Mouse (Mus musculus): ENCODE data around the gene Ptch2.

The Ptch2 gene

DNA sequence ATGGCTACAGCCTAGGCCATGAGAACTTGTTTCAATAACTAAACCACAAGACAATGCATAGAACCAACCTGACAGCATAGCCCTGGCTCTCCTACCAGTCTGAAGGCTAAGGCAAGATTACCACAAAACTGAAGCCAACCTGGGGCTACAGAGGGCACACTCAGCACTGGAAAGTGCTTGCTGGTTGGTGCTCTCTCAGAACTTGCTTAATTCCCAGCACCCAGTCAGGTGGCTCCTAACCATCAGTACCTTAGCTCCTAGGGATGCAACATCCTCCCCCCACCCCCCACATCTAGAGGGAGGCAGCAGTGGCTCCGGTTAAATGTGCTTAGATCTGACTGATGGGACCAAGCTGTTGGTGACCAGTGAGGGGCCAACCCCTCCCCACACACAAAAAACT lies 55.5 kb downstream of the Ptch2 start:
- no peak for DNase-seq (ENCODE audit: low spot score in 2 of 2)

DNA sequence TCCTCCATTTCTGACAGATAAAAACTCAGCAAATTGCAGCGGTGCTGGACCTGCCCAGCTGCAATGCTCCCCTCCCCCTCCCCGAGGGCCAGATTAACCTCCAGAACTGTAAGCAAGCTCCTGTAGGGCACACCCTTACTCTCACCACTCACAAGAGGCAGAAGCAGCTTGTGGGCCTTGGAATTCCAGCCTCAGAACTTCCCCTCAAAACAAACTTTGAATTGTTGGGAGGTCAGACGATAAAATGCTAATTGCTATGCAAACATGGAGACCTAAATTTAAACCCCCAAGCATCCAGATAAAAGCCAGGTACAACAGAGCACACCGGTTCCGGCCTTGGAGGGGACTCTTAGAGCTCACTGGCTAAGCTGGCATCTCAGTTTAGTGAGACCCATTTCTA lies 56.8 kb downstream of the Ptch2 start:
- DNase-seq (ENCODE audit: low spot score in 2 of 2): no peak

DNA sequence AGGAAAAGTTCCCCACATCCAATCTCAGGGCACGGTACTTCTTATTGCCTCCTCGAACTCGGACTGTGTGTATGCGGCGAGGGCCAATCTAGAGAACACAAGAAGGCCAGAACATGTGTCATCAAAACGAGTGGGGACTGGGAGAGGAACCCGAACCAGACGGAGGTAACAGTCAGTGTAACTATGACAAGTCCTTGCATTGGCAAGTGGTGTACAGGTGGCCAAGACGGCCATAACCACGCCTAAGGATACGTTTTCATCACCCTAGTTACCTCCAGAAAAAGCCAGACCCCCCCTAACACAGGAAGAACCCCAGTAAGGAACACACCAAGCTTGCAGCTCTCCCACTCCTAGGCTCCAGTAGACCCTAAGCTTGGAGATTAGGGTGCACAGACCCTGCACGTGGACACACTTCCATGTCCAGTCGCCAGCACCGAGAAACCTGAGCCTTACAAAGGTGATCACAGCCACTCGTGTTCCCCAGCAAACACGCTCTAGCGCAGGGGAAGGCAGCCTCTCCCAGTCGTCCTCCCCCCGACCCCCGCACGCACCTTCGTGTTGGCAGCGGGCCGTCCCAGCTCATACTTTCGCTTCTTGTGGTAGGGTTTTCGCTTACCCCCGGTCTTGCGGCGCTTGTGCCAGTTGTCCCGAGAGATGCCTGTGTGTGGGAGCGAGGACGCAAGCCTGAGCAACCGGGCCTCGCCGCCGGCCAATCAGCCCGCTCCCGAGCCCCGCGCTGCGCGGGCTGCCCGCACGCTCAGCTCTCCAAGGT lies 59.3 kb downstream of the Ptch2 start:
- DNase-seq (ENCODE audit: low spot score in 2 of 2): no peak

- peak; percentile 89 to 92 for DNase-seq (ENCODE audit: low spot score in 2 of 2)
Measured at GRCm38 (mm10) chr4:117155792-117156355, 60.0 kb downstream of the Ptch2 start, which contains the start of gene Rps8. Gene Rps8, minus strand, starts transcription at chr4:117156243.

DNA sequence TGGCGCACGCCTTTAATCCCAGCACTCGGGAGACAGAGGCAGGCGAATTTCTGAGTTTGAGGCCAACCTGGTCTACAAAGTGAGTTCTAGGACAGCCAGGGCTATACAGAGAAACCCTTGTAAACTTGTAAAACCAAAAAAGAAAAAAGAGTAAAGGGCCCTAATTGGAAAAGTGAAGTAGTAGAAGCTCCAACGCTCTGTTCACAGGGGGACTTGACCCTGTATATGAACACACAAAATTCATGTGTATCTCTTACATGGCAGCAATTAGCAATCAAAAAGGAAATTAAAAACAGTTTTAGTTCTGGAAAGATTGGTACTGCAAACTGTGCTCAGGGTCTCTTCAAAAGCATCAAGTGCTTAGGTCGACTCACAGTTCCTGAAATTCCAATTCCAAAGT lies 60.5 kb downstream of the Ptch2 start:
- no peak for DNase-seq (ENCODE audit: low spot score in 2 of 2)

- DNase-seq (ENCODE audit: low spot score in 2 of 2): no peak
Measured at GRCm38 (mm10) chr4:117159666-117160065, 63.8 kb downstream of the Ptch2 start.

- no peak for DNase-seq (ENCODE audit: low spot score in 2 of 2)
Measured at GRCm38 (mm10) chr4:117161183-117161582, 65.3 kb downstream of the Ptch2 start.
